Mouse (Mus musculus) hematopoietic stem cell, adult 5-6 weeks (primary cell): ENCODE data around the gene Rilpl1. TPM values are rescaled to one million over a fixed set of nuclear protein-coding genes. Genes with fewer than 3 reads are reported as not detected.
A peak's percentile ranks its signal among the peaks of the same experiment; 100 is the strongest.

Experiments
- ATAC-seq, 2 experiments: fragments of 125-278 bp in 1 of 2; replicated peaks in 1 of 2; 2 replicates each; pipeline ENCODE4 v1.8.0; 2016 to 2017; ENCODE audit warnings: inconsistent platforms in 2 of 2, mild to moderate bottlenecking in 2 of 2, moderate number of reproducible peaks in 2 of 2, low read depth in 1 of 2, moderate TSS enrichment in 1 of 2; ENCODE audit not compliant: low FRiP score in 2 of 2, poor library complexity in 2 of 2, severe bottlenecking in 2 of 2, insufficient read depth in 1 of 2, low TSS enrichment in 1 of 2
- total RNA-seq: library from RNA; stranded (forward); fragments of 172-1452, 232-1000 nt; gene quantifications from 2 replicates; pipeline ENCODE4 v1.2.3, GENCODE M21; 2017

The Rilpl1 gene
- total RNA-seq, 1 experiment from 2014 or later: 9.5 TPM

DNA sequence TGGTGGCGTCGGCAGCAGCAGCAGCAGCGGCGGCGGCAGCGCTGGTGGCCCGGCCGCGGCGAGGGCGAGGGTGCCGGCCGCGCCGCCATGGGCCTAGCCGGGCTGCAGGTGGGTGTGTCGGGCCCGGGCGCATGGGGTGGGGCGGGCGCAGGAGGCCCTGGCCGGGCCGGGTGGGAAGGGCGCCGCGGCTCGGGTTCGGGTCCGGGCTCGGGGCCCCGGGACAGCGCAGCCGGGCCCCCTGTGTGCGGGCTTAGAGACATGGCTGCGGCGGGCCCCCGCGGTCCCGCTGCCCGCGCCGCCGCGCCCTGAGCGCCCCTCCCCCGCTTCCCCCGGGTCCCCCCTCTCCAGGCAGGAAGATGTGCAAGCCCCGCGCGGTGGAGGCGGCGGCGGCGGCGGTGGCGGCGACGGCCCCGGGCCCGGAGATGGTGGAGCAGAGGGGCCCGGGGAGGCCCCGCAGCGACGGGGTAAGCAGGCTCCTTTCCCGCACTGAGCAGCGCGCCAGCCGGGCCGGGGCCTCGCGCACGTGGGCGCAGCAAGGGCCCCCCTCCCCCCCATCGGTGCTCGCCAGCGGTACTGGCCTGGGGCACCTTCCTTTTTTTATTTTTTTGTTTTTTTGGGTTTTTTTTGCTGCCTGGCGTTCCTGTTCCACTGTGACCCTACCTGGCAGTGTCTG lies 85.4 kb downstream of the Rilpl1 start:
- ATAC-seq: no peak

DNA sequence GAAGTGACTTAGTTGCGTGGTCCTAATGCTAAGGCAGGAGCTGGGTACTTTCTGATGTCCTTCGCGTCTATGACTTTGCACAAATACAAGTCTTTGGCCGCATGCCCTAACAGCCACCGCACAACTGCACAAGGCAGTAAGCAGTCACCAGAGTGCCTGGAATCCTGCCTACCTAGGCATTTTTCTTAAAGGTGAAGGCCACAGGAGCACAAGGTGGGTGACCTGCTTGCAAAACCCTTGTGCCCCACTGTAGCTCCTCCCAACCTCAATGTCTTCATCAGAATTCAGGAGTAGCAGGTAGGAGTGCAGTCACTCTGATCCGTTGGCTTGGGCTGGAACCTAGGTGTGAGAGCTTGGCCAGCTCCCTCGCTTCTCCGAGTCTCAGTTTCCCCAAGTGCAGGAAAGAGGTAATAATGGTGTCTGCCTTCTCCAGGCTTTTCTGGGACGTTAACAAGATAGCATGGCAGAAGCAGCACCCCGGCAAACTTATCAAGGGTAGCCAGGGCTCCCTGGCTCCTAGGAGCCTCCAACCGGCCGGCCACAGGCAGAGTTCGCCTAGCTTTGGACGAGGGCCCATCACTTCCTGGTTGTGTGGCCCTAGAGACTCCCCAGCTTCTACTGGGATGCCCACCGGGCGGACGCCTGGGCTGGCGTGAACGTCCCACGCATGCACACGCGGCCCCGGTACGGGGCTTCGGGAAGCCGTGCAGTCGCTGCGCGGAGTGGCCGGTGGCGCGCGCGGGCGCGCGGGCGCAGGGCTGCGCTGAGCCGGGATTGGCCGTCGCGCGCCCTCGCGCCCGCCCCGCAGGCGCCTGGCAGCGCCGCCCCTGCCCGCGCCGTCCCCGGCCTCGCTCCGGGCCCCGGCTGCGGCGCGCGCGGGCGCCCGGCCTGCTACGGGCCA lies 86.3 kb downstream of the Rilpl1 start:
- ATAC-seq: peak; percentile 8 to 26; a peak in 3 of 4 replicates

DNA sequence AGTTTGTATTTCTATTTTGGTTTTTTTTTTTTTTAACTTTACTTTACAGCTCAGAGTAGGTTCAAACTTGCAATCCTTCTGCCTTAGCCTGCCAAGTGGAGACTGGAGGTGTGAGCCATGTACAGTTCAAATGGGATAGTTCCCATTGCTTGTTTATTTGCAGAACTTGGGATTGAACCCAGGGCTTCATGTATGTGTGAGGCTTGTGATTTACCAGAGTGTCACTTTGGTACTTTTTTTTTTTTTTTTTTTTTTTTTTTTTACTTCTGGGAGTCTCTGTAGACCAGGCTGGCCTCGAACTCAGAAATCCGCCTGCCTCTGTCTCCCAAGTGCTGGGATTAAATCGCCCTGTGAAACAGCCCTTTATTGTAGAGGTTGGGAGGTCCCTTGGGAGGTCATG lies 87.0 kb downstream of the Rilpl1 start:
- ATAC-seq: no peak

Other genes starting within 250 kb of the Rilpl1 start
- gene Mphosph9, start 203.4 kb downstream of the Rilpl1 start, total RNA-seq: 27.8 and 41.0 TPM in 2 replicates
- 22.3 and 24.6 TPM in 2 replicates for gene 2810006K23Rik, start 203.3 kb downstream of the Rilpl1 start, total RNA-seq
- 166 and 167 TPM in 2 replicates for gene Cdk2ap1, start 168.3 kb downstream of the Rilpl1 start, total RNA-seq
- 233 and 245 TPM in 2 replicates for gene Sbno1, start 105.4 kb downstream of the Rilpl1 start, total RNA-seq
- 99.1 and 120 TPM in 2 replicates for gene Kmt5a, start 91.5 kb downstream of the Rilpl1 start, total RNA-seq
- 45.7 and 62.1 TPM in 2 replicates for gene Rilpl2, start 53.0 kb downstream of the Rilpl1 start, total RNA-seq
- gene Snrnp35, start 48.3 kb downstream of the Rilpl1 start, total RNA-seq: 4.8 and 7.4 TPM in 2 replicates
- 482 and 912 TPM in 2 replicates for gene Tmed2, start 9.3 kb upstream of the Rilpl1 start, total RNA-seq
- gene Ddx55, start 21.5 kb upstream of the Rilpl1 start, total RNA-seq: 16.0 and 16.4 TPM in 2 replicates
- gene Eif2b1, start 47.7 kb upstream of the Rilpl1 start, total RNA-seq: 26.4 and 37.7 TPM in 2 replicates
- 53.2 and 80.4 TPM in 2 replicates for gene Gtf2h3, start 47.7 kb upstream of the Rilpl1 start, total RNA-seq
- gene Atp6v0a2, start 97.2 kb upstream of the Rilpl1 start, total RNA-seq: 18.4 and 22.1 TPM in 2 replicates
- gene Dnah10, start 193.7 kb upstream of the Rilpl1 start, total RNA-seq: not detected in 2 replicates